Comparison of ENCODE assay signal across 20 mouse cellular contexts in genomic region chr15:89605822-89606570, GRCm38 (mm10). TPM values are rescaled to one million over a fixed set of nuclear protein-coding genes. Genes with fewer than 3 reads are reported as not detected.
A peak's percentile ranks its signal among the peaks of the same experiment; 100 is the strongest.
DNase-seq lines count a peak whose midpoint lies in the region; ATAC-seq and TF ChIP-seq lines count a peak whose summit lies in the region.
"Had no signal": no experiment of that assay in that cellular context is flagged by ENCODE, and none has a peak within 500 bp of the region (broad histone marks: within the 10 kb centered on the region; RNA-seq: fewer than 3 reads in every experiment).

No protein-coding gene starts in this region.

- H3K36me3 ChIP-seq in forebrain, embryonic 11.5 days (ENCODE audit: control insufficient read depth, insufficient read depth, low read length): no peaks in the 10 kb centered on the region
- H3K36me3 ChIP-seq in forebrain, embryonic 13.5 days (ENCODE audit: poor library complexity, severe bottlenecking): no peaks in the 10 kb centered on the region
- no peaks in the 10 kb centered on the region for H3K36me3 ChIP-seq in limb, embryonic 14.5 days (ENCODE audit: control insufficient read depth, insufficient read depth, low read length)
- H3K36me3 ChIP-seq in limb, embryonic 10.5 days: no peaks in the 10 kb centered on the region
- H3K36me3 ChIP-seq in CH12.LX (replicated peaks in 1 of 2; ENCODE audit: control insufficient read depth in 1 of 2, insufficient read depth in 1 of 2, low read length in 1 of 2): no peaks in the 10 kb centered on the region
- H3K36me3 ChIP-seq: embryonic facial prominence, embryonic 12.5 days; forebrain, embryonic 12.5 days had no signal

- no peak overlapping the region for H3K9ac ChIP-seq in forebrain, embryonic 11.5 days (ENCODE audit: low read length)
- H3K9ac ChIP-seq in forebrain, embryonic 13.5 days: no peak overlapping the region
- no peak overlapping the region for H3K9ac ChIP-seq in limb, embryonic 14.5 days (ENCODE audit: low read depth, low read length, severe bottlenecking)
- H3K9ac ChIP-seq in CH12.LX (ENCODE audit: insufficient read depth, low read depth): no peak overlapping the region
- H3K9ac ChIP-seq: embryonic facial prominence, embryonic 12.5 days; forebrain, embryonic 12.5 days had no signal

- no peaks in the 10 kb centered on the region for H3K9me3 ChIP-seq in forebrain, embryonic 11.5 days (ENCODE audit: control insufficient read depth, low read length)
- no peaks in the 10 kb centered on the region for H3K9me3 ChIP-seq in forebrain, embryonic 13.5 days (replicated peaks)
- no peaks in the 10 kb centered on the region for H3K9me3 ChIP-seq in limb, embryonic 14.5 days (ENCODE audit: control insufficient read depth, low read length)
- no peaks in the 10 kb centered on the region for H3K9me3 ChIP-seq in limb, embryonic 10.5 days (replicated peaks)
- no peaks in the 10 kb centered on the region for H3K9me3 ChIP-seq in CH12.LX (replicated peaks; ENCODE audit: low read length)
- H3K9me3 ChIP-seq: forebrain, embryonic 12.5 days had no signal

- H3K4me3 ChIP-seq in forebrain, embryonic 11.5 days (ENCODE audit: low read depth, low read length): no peak overlapping the region
- no peak overlapping the region for H3K4me3 ChIP-seq in forebrain, embryonic 13.5 days
- H3K4me3 ChIP-seq in limb, embryonic 14.5 days (replicated peaks; ENCODE audit: low read length): no peak overlapping the region
- no peak overlapping the region for H3K4me3 ChIP-seq in limb, embryonic 10.5 days
- no peak overlapping the region for H3K4me3 ChIP-seq in CH12.LX (replicated peaks in 1 of 3; ENCODE audit: low read depth in 2 of 3, low read length in 2 of 3, poor library complexity in 1 of 3)
- H3K4me3 ChIP-seq: embryonic facial prominence, embryonic 12.5 days; forebrain, embryonic 12.5 days; myocyte had no signal

- no peaks in the 10 kb centered on the region for H3K79me2 ChIP-seq in CH12.LX (replicated peaks; ENCODE audit: control insufficient read depth, extremely low read depth, insufficient read depth, poor library complexity, severe bottlenecking)

- WGBS in forebrain, embryonic 11.5 days: 86% methylated on average over 12 of the region's 12 CpGs
- WGBS in forebrain, embryonic 13.5 days: 82% methylated on average over 12 of the region's 12 CpGs
- 70% methylated on average over 12 of the region's 12 CpGs for WGBS in limb, embryonic 14.5 days
- WGBS in limb, embryonic 10.5 days: 83% methylated on average over 12 of the region's 12 CpGs

- in situ Hi-C loops in CH12.LX (cut with MboI; ENCODE audit: low pct_ligation_motif_present, low pct_unique_long_range_greater_than_20kb, low sequenced_read_pairs): loop anchor here (25.0 kb wide), 1 partner anchor 606 kb away; the partner anchor contains the start of gene Alg10b

- H3K27me3 ChIP-seq in forebrain, embryonic 11.5 days (ENCODE audit: control insufficient read depth, insufficient read depth, low read length): no peaks in the 10 kb centered on the region
- no peaks in the 10 kb centered on the region for H3K27me3 ChIP-seq in forebrain, embryonic 13.5 days
- no peaks in the 10 kb centered on the region for H3K27me3 ChIP-seq in limb, embryonic 14.5 days (ENCODE audit: control insufficient read depth, insufficient read depth, low read length)
- no peaks in the 10 kb centered on the region for H3K27me3 ChIP-seq in limb, embryonic 10.5 days (ENCODE audit: low read depth, poor library complexity, severe bottlenecking)
- H3K27me3 ChIP-seq in CH12.LX (replicated peaks): peaks cover 31% of the 10 kb centered on the region
- H3K27me3 ChIP-seq: embryonic facial prominence, embryonic 12.5 days; forebrain, embryonic 12.5 days had no signal

- peak; percentile 36 for TF ChIP-seq RAD21 in CH12.LX (IDR thresholded peaks at IDR 0.05; ENCODE audit: low read depth, low read length)

- no peak overlapping the region for H3K27ac ChIP-seq in forebrain, embryonic 11.5 days (ENCODE audit: low read depth, low read length)
- no peak overlapping the region for H3K27ac ChIP-seq in forebrain, embryonic 13.5 days
- H3K27ac ChIP-seq in limb, embryonic 14.5 days (replicated peaks; ENCODE audit: low read depth, low read length): no peak overlapping the region
- H3K27ac ChIP-seq in limb, embryonic 10.5 days: no peak overlapping the region
- H3K27ac ChIP-seq in CH12.LX (ENCODE audit: insufficient read depth, low read depth): no peak overlapping the region
- H3K27ac ChIP-seq: embryonic facial prominence, embryonic 12.5 days; forebrain, embryonic 12.5 days; macrophage had no signal

- dilution Hi-C loops in CH12.LX (cut with MboI; ENCODE audit: extremely low pct_ligation_motif_present, extremely low pct_unique_long_range_greater_than_20kb, low sequenced_read_pairs): no loop called here

- no peak overlapping the region for H3K4me2 ChIP-seq in forebrain, embryonic 11.5 days (ENCODE audit: low read depth, low read length, severe bottlenecking)
- no peak overlapping the region for H3K4me2 ChIP-seq in forebrain, embryonic 13.5 days
- H3K4me2 ChIP-seq in limb, embryonic 14.5 days (replicated peaks; ENCODE audit: low read depth, low read length, severe bottlenecking): no peak overlapping the region
- no peak overlapping the region for H3K4me2 ChIP-seq in CH12.LX (ENCODE audit: insufficient read depth, low read depth, poor library complexity, severe bottlenecking)
- H3K4me2 ChIP-seq: embryonic facial prominence, embryonic 12.5 days; forebrain, embryonic 12.5 days had no signal

- TF ChIP-seq CTCF in CH12.LX (conservative IDR thresholded peaks at IDR 0.05 in 1 of 2, IDR thresholded peaks at IDR 0.05 in 1 of 2; ENCODE audit: low read depth in 2 of 2, low read length in 2 of 2): peak in 1 of 2 experiments; percentile 36; a peak in 1 of 4 replicates

- no peak for ATAC-seq in forebrain, embryonic 11.5 days (replicated peaks; ENCODE audit: low FRiP score)
- ATAC-seq in forebrain, embryonic 13.5 days: no peak
- no peak for ATAC-seq in limb, embryonic 14.5 days (ENCODE audit: low FRiP score, low read depth)
- ATAC-seq: inflammation-experienced regulatory T-cells, adult 6 months had no signal

- DNase-seq in forebrain, embryonic 11.5 days (ENCODE audit: low spot score): peak; percentile 18
- peak; percentile 24 for DNase-seq in limb, embryonic 14.5 days (ENCODE audit: low spot score)
- DNase-seq in limb, embryonic 10.5 days (ENCODE audit: low spot score): no peak
- DNase-seq in CH12.LX (ENCODE audit: extremely low read depth) (no peak), adipocyte (ENCODE audit: low spot score) (peak; percentile 13)
- DNase-seq in urinary bladder, postnatal 36 days (ENCODE audit: low spot score in 2 of 2): no peak
- no peak for DNase-seq in kidney, adult 8-10 months
- DNase-seq: adrenal gland, postnatal 36 days; cerebellum, adult 11-12 months; heart, postnatal 10 days; kidney, postnatal 25 days; liver; right cerebral cortex, postnatal 4 days; thymus, postnatal 4 days had no signal

- TF ChIP-seq EP300 in CH12.LX (IDR thresholded peaks at IDR 0.05; ENCODE audit: low read length): no peak

- no peaks in the 10 kb centered on the region for H3K4me1 ChIP-seq in forebrain, embryonic 11.5 days (replicated peaks; ENCODE audit: control insufficient read depth, insufficient read depth, low read length)
- no peaks in the 10 kb centered on the region for H3K4me1 ChIP-seq in forebrain, embryonic 13.5 days
- no peaks in the 10 kb centered on the region for H3K4me1 ChIP-seq in limb, embryonic 14.5 days (ENCODE audit: control insufficient read depth, insufficient read depth, low read length)
- H3K4me1 ChIP-seq in limb, embryonic 10.5 days: no peaks in the 10 kb centered on the region
- no peaks in the 10 kb centered on the region for H3K4me1 ChIP-seq in CH12.LX (ENCODE audit: control insufficient read depth in 1 of 2, insufficient read depth in 2 of 2)
- H3K4me1 ChIP-seq: embryonic facial prominence, embryonic 12.5 days; forebrain, embryonic 12.5 days had no signal

- TF ChIP-seq POLR2A in limb, embryonic 14.5 days (IDR thresholded peaks at IDR 0.05; ENCODE audit: borderline replicate concordance, extremely low read depth, insufficient read depth, insufficient read length): no peak
- no peak for TF ChIP-seq POLR2A in CH12.LX (IDR thresholded peaks at IDR 0.05; ENCODE audit: low read depth, low read length)

TF ChIP-seq in CH12.LX, 34 proteins besides CTCF, POLR2A, EP300 and RAD21:
- TF ChIP-seq SMC3 (IDR thresholded peaks at IDR 0.05; ENCODE audit: low read depth, low read length): no peak
- no peak for TF ChIP-seq CHD1 (IDR thresholded peaks at IDR 0.05; ENCODE audit: low read depth, low read length)
- TF ChIP-seq ZNF384 (IDR thresholded peaks at IDR 0.05; ENCODE audit: low read depth, low read length): no peak
- TF ChIP-seq MAFK (IDR thresholded peaks at IDR 0.05; ENCODE audit: insufficient replicate concordance, low read length): no peak
- TF ChIP-seq PAX5 (IDR thresholded peaks at IDR 0.05; ENCODE audit: low read length): no peak

RNA-seq across cellular contexts. Expression of gene Rabl2, which starts 14.3 kb away (rescaled TPM):
- 76.4 and 76.7 TPM in 2 replicates for polyA plus RNA-seq in forebrain, embryonic 11.5 days (2014; fragmentation: Nextera tagmentation; extraction: Ambion mirVana)
- 55.1 and 56.4 TPM in 2 replicates for polyA plus RNA-seq in forebrain, embryonic 13.5 days (2015; fragmentation: Nextera tagmentation; extraction: Ambion mirVana)
- polyA plus RNA-seq in limb, embryonic 14.5 days (2012; rRNA removed): 69.2 and 69.6 TPM in 2 replicates
- 42.4 and 51.1 TPM in 2 replicates for polyA plus RNA-seq in limb, embryonic 14.5 days (2014; fragmentation: Nextera tagmentation; extraction: Ambion mirVana)
- 64.8 and 65.6 TPM in 2 replicates for polyA plus RNA-seq in limb, embryonic 10.5 days (2016; fragmentation: Nextera tagmentation; extraction: Ambion mirVana)
- 2.7 and 3.4 TPM in 2 replicates for total RNA-seq in CH12.LX (2012; rRNA removed)
- total RNA-seq in CH12.LX (2014; rRNA removed): 2.6 and 2.9 TPM in 2 replicates
- polyA plus RNA-seq in CH12.LX (2012; ENCODE audit: insufficient read length, low read depth): 5.8 and 8.7 TPM in 2 replicates

RNA-seq across cellular contexts. Expression of gene Acr, which starts 37.9 kb away (rescaled TPM):
- polyA plus RNA-seq in forebrain, embryonic 11.5 days (2014; fragmentation: Nextera tagmentation; extraction: Ambion mirVana): 0.65 and 0.84 TPM in 2 replicates
- 1.2 and 1.8 TPM in 2 replicates for polyA plus RNA-seq in forebrain, embryonic 13.5 days (2015; fragmentation: Nextera tagmentation; extraction: Ambion mirVana)
- 1.4 and 2.5 TPM in 2 replicates for polyA plus RNA-seq in limb, embryonic 14.5 days (2012; rRNA removed)
- polyA plus RNA-seq in limb, embryonic 14.5 days (2014; fragmentation: Nextera tagmentation; extraction: Ambion mirVana): 0.21 and 0.61 TPM in 2 replicates
- polyA plus RNA-seq in limb, embryonic 10.5 days (2016; fragmentation: Nextera tagmentation; extraction: Ambion mirVana): 0.10 TPM in 1 of 2 replicates, not detected in the other
- total RNA-seq in CH12.LX (2012; rRNA removed): not detected in 2 replicates
- total RNA-seq in CH12.LX (2014; rRNA removed): not detected in 2 replicates
- polyA plus RNA-seq in CH12.LX (2012; ENCODE audit: insufficient read length, low read depth): not detected in 2 replicates
- total RNA-seq: adrenal gland, postnatal 36 days had no signal
- polyA plus RNA-seq: inflammation-experienced regulatory T-cells, adult 6 months; macrophage; myocyte had no signal

Comparison
In these comparisons a context has a peak if more than half of its experiments do, and no peak if none do; other contexts are left out.
1. DNase-seq: peak in forebrain, embryonic 11.5 days (single experiment), limb, embryonic 14.5 days (single experiment) and adipocyte (single experiment); none in limb, embryonic 10.5 days (single experiment), CH12.LX (single experiment), urinary bladder, postnatal 36 days (0 of 2) and kidney, adult 8-10 months (0 of 2).